Mouse (Mus musculus): ENCODE data around the gene Tbpl1. TPM values are rescaled to one million over a fixed set of nuclear protein-coding genes. Genes with fewer than 3 reads are reported as not detected.

The Tbpl1 gene
- polyA plus RNA-seq, 1 experiment, result 35.9 TPM

GRCm38 (mm10) chr10:22774626-22775025 lies 42.9 kb upstream of the Tbpl1 start:
- H3K79me2 ChIP-seq (ENCODE audit: control insufficient read depth, insufficient read depth), result no peaks in the 10 kb centered on the region
- TF ChIP-seq CTCF (IDR thresholded peaks at IDR 0.05; ENCODE audit: control insufficient read depth, insufficient read depth, insufficient read length) (no peak), USF1 (IDR thresholded peaks at IDR 0.05; ENCODE audit: low read depth) (no peak), MYOD1 (IDR thresholded peaks at IDR 0.05; ENCODE audit: control insufficient read depth, insufficient read length, low read depth) (peak; percentile 52), MYOG (IDR thresholded peaks at IDR 0.05; ENCODE audit: control insufficient read depth, extremely low read depth, insufficient read length) (no peak)

GRCm38 (mm10) chr10:22754240-22754639 lies 22.5 kb upstream of the Tbpl1 start:
- H3K79me2 ChIP-seq (ENCODE audit: control insufficient read depth, insufficient read depth), result no peaks in the 10 kb centered on the region
- no peak for TF ChIP-seq CTCF (IDR thresholded peaks at IDR 0.05; ENCODE audit: control insufficient read depth, insufficient read depth, insufficient read length)
- TF ChIP-seq CEBPB (IDR thresholded peaks at IDR 0.05; ENCODE audit: low read depth), result no peak
- TF ChIP-seq FOSL1 (IDR thresholded peaks at IDR 0.05; ENCODE audit: insufficient read depth, low read length, poor library complexity, severe bottlenecking), result no peak
- TF ChIP-seq MYOG (IDR thresholded peaks at IDR 0.05; ENCODE audit: control insufficient read depth, extremely low read depth, insufficient read length), result no peak
- no peak for TF ChIP-seq USF1 (IDR thresholded peaks at IDR 0.05; ENCODE audit: low read depth)
- no peak for TF ChIP-seq MYOD1 (IDR thresholded peaks at IDR 0.05; ENCODE audit: control insufficient read depth, insufficient read length, low read depth)
- no peak for TF ChIP-seq MAX (IDR thresholded peaks at IDR 0.05)
- H3K79me3 ChIP-seq (ENCODE audit: low read depth), result no peaks in the 10 kb centered on the region
- no peak overlapping the region for H3ac ChIP-seq (ENCODE audit: control insufficient read depth, insufficient read length, low read depth)
- no peaks in the 10 kb centered on the region for H3K36me3 ChIP-seq (ENCODE audit: control insufficient read depth, insufficient read depth)
- peaks cover 18% of the 10 kb centered on the region for H3K27me3 ChIP-seq (ENCODE audit: control insufficient read depth, insufficient read depth, insufficient read length)
- no peak overlapping the region for H3K4me3 ChIP-seq (ENCODE audit: insufficient read depth, poor library complexity, severe bottlenecking)

More at GRCm38 (mm10) chr10:22774626-22775025, 42.9 kb upstream of the Tbpl1 start:
- Histone ChIP-seq H3K79me3 (ENCODE audit: low read depth) (no peaks in the 10 kb centered on the region), H3ac (ENCODE audit: control insufficient read depth, insufficient read length, low read depth) (no peak overlapping the region), H3K4me3 (ENCODE audit: insufficient read depth, poor library complexity, severe bottlenecking) (no peak overlapping the region), H3K36me3 (ENCODE audit: control insufficient read depth, insufficient read depth) (no peaks in the 10 kb centered on the region), H3K27me3 (ENCODE audit: control insufficient read depth, insufficient read depth, insufficient read length) (no peaks in the 10 kb centered on the region)

GRCm38 (mm10) chr10:22751175-22751682 lies 19.5 kb upstream of the Tbpl1 start:
- Histone ChIP-seq H3K4me3 (ENCODE audit: insufficient read depth, poor library complexity, severe bottlenecking) (no peak overlapping the region), H3K36me3 (ENCODE audit: control insufficient read depth, insufficient read depth) (no peaks in the 10 kb centered on the region), H3ac (ENCODE audit: control insufficient read depth, insufficient read length, low read depth) (no peak overlapping the region), H3K27me3 (ENCODE audit: control insufficient read depth, insufficient read depth, insufficient read length) (peaks cover 25% of the 10 kb centered on the region), H3K79me2 (ENCODE audit: control insufficient read depth, insufficient read depth) (no peaks in the 10 kb centered on the region), H3K79me3 (ENCODE audit: low read depth) (no peaks in the 10 kb centered on the region)
- TF ChIP-seq USF1 (IDR thresholded peaks at IDR 0.05; ENCODE audit: low read depth), result no peak
- no peak for TF ChIP-seq MYOD1 (IDR thresholded peaks at IDR 0.05; ENCODE audit: control insufficient read depth, insufficient read length, low read depth)
- no peak for TF ChIP-seq MAX (IDR thresholded peaks at IDR 0.05)
- TF ChIP-seq CTCF (IDR thresholded peaks at IDR 0.05; ENCODE audit: control insufficient read depth, insufficient read depth, insufficient read length), result no peak
- TF ChIP-seq CEBPB (IDR thresholded peaks at IDR 0.05; ENCODE audit: low read depth), result no peak
- TF ChIP-seq MYOG (IDR thresholded peaks at IDR 0.05; ENCODE audit: control insufficient read depth, extremely low read depth, insufficient read length), result no peak
- no peak for TF ChIP-seq FOSL1 (IDR thresholded peaks at IDR 0.05; ENCODE audit: insufficient read depth, low read length, poor library complexity, severe bottlenecking)

GRCm38 (mm10) chr10:22746334-22747322 lies 14.9 kb upstream of the Tbpl1 start:
- TF ChIP-seq MAX (IDR thresholded peaks at IDR 0.05), result no peak
- no peak for TF ChIP-seq CTCF (IDR thresholded peaks at IDR 0.05; ENCODE audit: control insufficient read depth, insufficient read depth, insufficient read length)
- TF ChIP-seq MYOG (IDR thresholded peaks at IDR 0.05; ENCODE audit: control insufficient read depth, extremely low read depth, insufficient read length), result no peak
- TF ChIP-seq FOSL1 (IDR thresholded peaks at IDR 0.05; ENCODE audit: insufficient read depth, low read length, poor library complexity, severe bottlenecking), result no peak
- no peak for TF ChIP-seq USF1 (IDR thresholded peaks at IDR 0.05; ENCODE audit: low read depth)
- no peak for TF ChIP-seq MYOD1 (IDR thresholded peaks at IDR 0.05; ENCODE audit: control insufficient read depth, insufficient read length, low read depth)
- no peak for TF ChIP-seq CEBPB (IDR thresholded peaks at IDR 0.05; ENCODE audit: low read depth)
- Histone ChIP-seq H3ac (ENCODE audit: control insufficient read depth, insufficient read length, low read depth) (no peak overlapping the region), H3K79me3 (ENCODE audit: low read depth) (no peaks in the 10 kb centered on the region), H3K27me3 (ENCODE audit: control insufficient read depth, insufficient read depth, insufficient read length) (peaks cover 31% of the 10 kb centered on the region), H3K79me2 (ENCODE audit: control insufficient read depth, insufficient read depth) (no peaks in the 10 kb centered on the region), H3K36me3 (ENCODE audit: control insufficient read depth, insufficient read depth) (no peaks in the 10 kb centered on the region), H3K4me3 (ENCODE audit: insufficient read depth, poor library complexity, severe bottlenecking) (no peak overlapping the region)

GRCm38 (mm10) chr10:22745922-22746321 lies 14.2 kb upstream of the Tbpl1 start:
- Histone ChIP-seq H3K36me3 (ENCODE audit: control insufficient read depth, insufficient read depth) (no peaks in the 10 kb centered on the region), H3K27me3 (ENCODE audit: control insufficient read depth, insufficient read depth, insufficient read length) (peaks cover 31% of the 10 kb centered on the region), H3K79me3 (ENCODE audit: low read depth) (no peaks in the 10 kb centered on the region), H3K79me2 (ENCODE audit: control insufficient read depth, insufficient read depth) (no peaks in the 10 kb centered on the region), H3ac (ENCODE audit: control insufficient read depth, insufficient read length, low read depth) (no peak overlapping the region), H3K4me3 (ENCODE audit: insufficient read depth, poor library complexity, severe bottlenecking) (no peak overlapping the region)
- TF ChIP-seq MYOD1 (IDR thresholded peaks at IDR 0.05; ENCODE audit: control insufficient read depth, insufficient read length, low read depth) (no peak), FOSL1 (IDR thresholded peaks at IDR 0.05; ENCODE audit: insufficient read depth, low read length, poor library complexity, severe bottlenecking) (no peak), MAX (IDR thresholded peaks at IDR 0.05) (no peak), CEBPB (IDR thresholded peaks at IDR 0.05; ENCODE audit: low read depth) (no peak), USF1 (IDR thresholded peaks at IDR 0.05; ENCODE audit: low read depth) (no peak), MYOG (IDR thresholded peaks at IDR 0.05; ENCODE audit: control insufficient read depth, extremely low read depth, insufficient read length) (no peak), CTCF (IDR thresholded peaks at IDR 0.05; ENCODE audit: control insufficient read depth, insufficient read depth, insufficient read length) (no peak)
